Mouse (Mus musculus) liver, embryonic 13.5 days (tissue): ENCODE measurements around the gene Ssna1. TPM values are rescaled to one million over a fixed set of nuclear protein-coding genes. Genes with fewer than 3 reads are reported as not detected.
A peak's percentile ranks its signal among the peaks of the same experiment; 100 is the strongest.

Experiments
- ATAC-seq: fragments of 200-750 bp; cut with Nextera tagmentation; 2 replicates; pipeline ENCODE4 v1.8.0; 2017; ENCODE audit warnings: low read depth, mild to moderate bottlenecking, moderate number of reproducible peaks, moderate library complexity
- DNase-seq: peaks from one replicate; pipeline ENCODE4 v3.0.0; 2022
- H3K27ac ChIP-seq: fragments of 300-500 bp; sonication (generic); 2 replicates; pipeline ENCODE4 v1.5.1; 2015; ENCODE audit warnings: moderate library complexity, mild to moderate bottlenecking, inconsistent platforms
- H3K27me3 ChIP-seq: fragments of 300-500 bp; sonication (generic); 2 replicates; pipeline ENCODE4 v1.6.1; 2015; ENCODE audit warnings: mild to moderate bottlenecking, inconsistent platforms
- H3K36me3 ChIP-seq: fragments of 300-500 bp; sonication (generic); 2 replicates; pipeline ENCODE4 v1.6.1; 2015; ENCODE audit warnings: mild to moderate bottlenecking, inconsistent platforms
- H3K4me1 ChIP-seq: fragments of 300-500 bp; sonication (generic); replicated peaks from 2 replicates; pipeline ENCODE4 v1.6.1; 2015; ENCODE audit warnings: inconsistent platforms
- H3K4me2 ChIP-seq: fragments of 300-500 bp; sonication (generic); 2 replicates; pipeline ENCODE4 v1.6.1; 2015; ENCODE audit warnings: inconsistent platforms, mild to moderate bottlenecking, moderate library complexity
- H3K4me3 ChIP-seq: fragments of 300-500 bp; sonication (generic); replicated peaks from 2 replicates; pipeline ENCODE4 v1.5.1; 2015; ENCODE audit warnings: mild to moderate bottlenecking, inconsistent platforms
- H3K9ac ChIP-seq: fragments of 300-500 bp; sonication (generic); 2 replicates; pipeline ENCODE4 v1.6.1; 2015; ENCODE audit warnings: mild to moderate bottlenecking, inconsistent platforms
- H3K9me3 ChIP-seq: fragments of 300-500 bp; sonication (generic); replicated peaks from 2 replicates; pipeline ENCODE4 v1.6.1; 2016; ENCODE audit warnings: inconsistent platforms
- WGBS: fragments of 180-500 bp; shearing (Covaris S2); methylation state at CpG from one replicate; pipeline ENCODE4 v1.1.7; 2015; ENCODE audit not compliant: insufficient replicate concordance; 5-methylcytosine and 5-hydroxymethylcytosine counted together
- polyA plus RNA-seq: library from polyadenylated mRNA; unstranded; fragments of >200 nt; fragmentation: Nextera tagmentation; extraction: Ambion mirVana; gene quantifications from 2 replicates; pipeline ENCODE4 v1.2.1, GENCODE M21; 2015

The Ssna1 gene
- polyA plus RNA-seq: 158 and 162 TPM in 2 replicates

GRCm38 (mm10) chr2:25271827-25272511 lies at the start of gene Ssna1, which contains the start of gene Anapc2:
Gene Ssna1 (minus strand): TSS chr2:25272438.
Gene Anapc2 (plus strand): TSS chr2:25272478.
- ATAC-seq: peak; percentile 94
- H3K36me3 ChIP-seq: peaks cover 69% of the 10 kb centered on the region
- WGBS: under 1% methylated on average over 55 of the region's 55 CpGs
- H3K27me3 ChIP-seq: no peaks in the 10 kb centered on the region
- H3K9me3 ChIP-seq: no peaks in the 10 kb centered on the region
- peak within 1 kb of the TSS; percentile 94 for H3K4me3 ChIP-seq
- peak within 1 kb of the TSS; percentile 90 for H3K9ac ChIP-seq
- H3K4me2 ChIP-seq: peak within 1 kb of the TSS; percentile 93
- peak; percentile 97 for DNase-seq
- H3K27ac ChIP-seq: peak within 1 kb of the TSS; percentile 86
- H3K4me1 ChIP-seq: peaks cover 52% of the 10 kb centered on the region

- WGBS: 18% methylated on average over 2 of the region's 2 CpGs
- no peak overlapping the region for H3K4me3 ChIP-seq
- H3K9ac ChIP-seq: no peak overlapping the region
- ATAC-seq: no peak
- peaks cover 68% of the 10 kb centered on the region for H3K27me3 ChIP-seq
- peaks cover 9% of the 10 kb centered on the region for H3K4me1 ChIP-seq
- no peaks in the 10 kb centered on the region for H3K9me3 ChIP-seq
- no peak for DNase-seq
- no peaks in the 10 kb centered on the region for H3K36me3 ChIP-seq
- no peak overlapping the region for H3K27ac ChIP-seq
- no peak overlapping the region for H3K4me2 ChIP-seq
Observed at GRCm38 (mm10) chr2:25320084-25320483, 47.8 kb upstream of the Ssna1 start.

- peaks cover 9% of the 10 kb centered on the region for H3K4me1 ChIP-seq
- H3K36me3 ChIP-seq: no peaks in the 10 kb centered on the region
- WGBS: 9% methylated on average over 58 of the region's 58 CpGs
- no peak within 1 kb of the TSS for H3K9ac ChIP-seq
- peak; percentile 36; the same call in 1 of the 2 replicates for ATAC-seq
- peak within 1 kb of the TSS; percentile 39 for H3K4me3 ChIP-seq
- peak; percentile 46 for DNase-seq
- no peaks in the 10 kb centered on the region for H3K9me3 ChIP-seq
- H3K4me2 ChIP-seq: peak within 1 kb of the TSS; percentile 52
- H3K27me3 ChIP-seq: peaks cover 72% of the 10 kb centered on the region
- H3K27ac ChIP-seq: no peak within 1 kb of the TSS
Observed at GRCm38 (mm10) chr2:25318971-25319773, 46.9 kb upstream of the Ssna1 start, which contains the start of gene Grin1. Gene Grin1 (minus strand): TSS chr2:25319187.

- Histone ChIP-seq H3K36me3 (no peaks in the 10 kb centered on the region), H3K9ac (no peak overlapping the region), H3K27ac (no peak overlapping the region), H3K9me3 (no peaks in the 10 kb centered on the region), H3K4me2 (peak overlapping the region; percentile 52), H3K4me1 (peaks cover 9% of the 10 kb centered on the region), H3K27me3 (peaks cover 81% of the 10 kb centered on the region), H3K4me3 (peak overlapping the region; percentile 39; the same call in 1 of the 2 replicates)
- ATAC-seq (no peak), DNase-seq (no peak)
- WGBS: 7% methylated on average over 31 of the region's 31 CpGs
Observed at GRCm38 (mm10) chr2:25318119-25318966, 46.1 kb upstream of the Ssna1 start.

- Histone ChIP-seq H3K9ac (no peak overlapping the region), H3K4me1 (no peaks in the 10 kb centered on the region), H3K36me3 (no peaks in the 10 kb centered on the region), H3K4me2 (no peak overlapping the region), H3K9me3 (no peaks in the 10 kb centered on the region), H3K27ac (no peak overlapping the region), H3K4me3 (no peak overlapping the region), H3K27me3 (peaks cover 97% of the 10 kb centered on the region)
- ATAC-seq: no peak
- no peak for DNase-seq
- WGBS: 3% methylated on average over 11 of the region's 11 CpGs
Observed at GRCm38 (mm10) chr2:25311491-25311891, 39.3 kb upstream of the Ssna1 start.

GRCm38 (mm10) chr2:25310969-25311368 lies 38.7 kb upstream of the Ssna1 start:
- H3K36me3 ChIP-seq: no peaks in the 10 kb centered on the region
- no peak overlapping the region for H3K4me3 ChIP-seq
- 2% methylated on average over 22 of the region's 22 CpGs for WGBS
- peaks cover 97% of the 10 kb centered on the region for H3K27me3 ChIP-seq
- H3K4me2 ChIP-seq: no peak overlapping the region
- ATAC-seq (no peak), DNase-seq (no peak)
- no peaks in the 10 kb centered on the region for H3K9me3 ChIP-seq
- no peaks in the 10 kb centered on the region for H3K4me1 ChIP-seq
- no peak overlapping the region for H3K9ac ChIP-seq
- H3K27ac ChIP-seq: no peak overlapping the region

- H3K4me2 ChIP-seq: no peak overlapping the region
- no peak for ATAC-seq
Observed at GRCm38 (mm10) chr2:25310180-25310579, 37.9 kb upstream of the Ssna1 start.

GRCm38 (mm10) chr2:25305587-25306359 lies 33.5 kb upstream of the Ssna1 start:
- H3K4me2 ChIP-seq: peak overlapping the region; percentile 68
- H3K9ac ChIP-seq: no peak overlapping the region
- peaks cover 12% of the 10 kb centered on the region for H3K4me1 ChIP-seq
- no peak for ATAC-seq
- peaks cover 85% of the 10 kb centered on the region for H3K27me3 ChIP-seq
- no peak overlapping the region for H3K27ac ChIP-seq
- H3K9me3 ChIP-seq: no peaks in the 10 kb centered on the region
- no peaks in the 10 kb centered on the region for H3K36me3 ChIP-seq
- no peak for DNase-seq
- H3K4me3 ChIP-seq: peak overlapping the region; percentile 48; the same call in 1 of the 2 replicates
- 43% methylated on average over 14 of the region's 14 CpGs for WGBS

More at GRCm38 (mm10) chr2:25310180-25310579, 37.9 kb upstream of the Ssna1 start:
- DNase-seq: no peak
- 41% methylated on average over 10 of the region's 10 CpGs for WGBS
- Histone ChIP-seq H3K9me3 (no peaks in the 10 kb centered on the region), H3K27ac (no peak overlapping the region), H3K4me3 (no peak overlapping the region), H3K27me3 (peaks cover 99% of the 10 kb centered on the region), H3K9ac (no peak overlapping the region), H3K4me1 (peaks cover 3% of the 10 kb centered on the region), H3K36me3 (no peaks in the 10 kb centered on the region)

- 2% methylated on average over 44 of the region's 45 CpGs for WGBS
- Histone ChIP-seq H3K27ac (no peak overlapping the region), H3K36me3 (no peaks in the 10 kb centered on the region), H3K27me3 (peaks cover 77% of the 10 kb centered on the region), H3K4me2 (peak overlapping the region; percentile 68), H3K4me1 (peaks cover 12% of the 10 kb centered on the region), H3K9me3 (no peaks in the 10 kb centered on the region), H3K4me3 (peak overlapping the region; percentile 48), H3K9ac (no peak overlapping the region; the same call in 1 of the 2 replicates)
- ATAC-seq (peak; percentile 29; the same call in 1 of the 2 replicates), DNase-seq (no peak)
Observed at GRCm38 (mm10) chr2:25304657-25305541, 32.7 kb upstream of the Ssna1 start.
